Comparison of ENCODE assay signal across 9 mouse cellular contexts in genomic region chr9:41999498-42000473, GRCm38 (mm10).
DNase-seq lines count a peak whose midpoint lies in the region; ATAC-seq and TF ChIP-seq lines count a peak whose summit lies in the region.
"Had no signal": no experiment of that assay in that cellular context is flagged by ENCODE, and none has a peak within 500 bp of the region (broad histone marks: within the 10 kb centered on the region; RNA-seq: fewer than 3 reads in every experiment).

No protein-coding gene starts in this region.

- H3K27me3 ChIP-seq in ES-Bruce4 (ENCODE audit: control insufficient read depth, insufficient read depth, low read length, poor library complexity, severe bottlenecking) = no peaks in the 10 kb centered on the region
- H3K27me3 ChIP-seq in forebrain, embryonic 15.5 days = no peaks in the 10 kb centered on the region
- H3K27me3 ChIP-seq in midbrain, embryonic 15.5 days (replicated peaks) = no peaks in the 10 kb centered on the region

- no peak overlapping the region for H3K4me2 ChIP-seq in forebrain, embryonic 15.5 days (replicated peaks)
- H3K4me2 ChIP-seq in midbrain, embryonic 15.5 days = no peak overlapping the region

- 63% methylated on average over 12 of the region's 12 CpGs for WGBS in forebrain, embryonic 15.5 days
- WGBS in midbrain, embryonic 15.5 days = 70% methylated on average over 12 of the region's 12 CpGs

- no peak overlapping the region for H3K27ac ChIP-seq in ES-Bruce4 (ENCODE audit: insufficient read depth, low read length)
- no peak overlapping the region for H3K27ac ChIP-seq in forebrain, embryonic 15.5 days (replicated peaks)
- no peak overlapping the region for H3K27ac ChIP-seq in midbrain, embryonic 15.5 days

- no peak for TF ChIP-seq EP300 in ES-Bruce4 (IDR thresholded peaks at IDR 0.05; ENCODE audit: insufficient read depth, low read depth, low read length)

- H3K9me3 ChIP-seq in ES-Bruce4 (replicated peaks; ENCODE audit: control insufficient read depth, insufficient read depth, low read length, poor library complexity, severe bottlenecking) = no peaks in the 10 kb centered on the region
- no peaks in the 10 kb centered on the region for H3K9me3 ChIP-seq in forebrain, embryonic 15.5 days
- H3K9me3 ChIP-seq in midbrain, embryonic 15.5 days = no peaks in the 10 kb centered on the region

- peak; percentile 42 for TF ChIP-seq CTCF in ES-Bruce4 (IDR thresholded peaks at IDR 0.05; ENCODE audit: low read depth, low read length)

- DNase-seq in layer of hippocampus, adult 11-12 months (ENCODE audit: low spot score) = peak; percentile 47
- DNase-seq in layer of hippocampus, adult 9-11 months = no peak
- DNase-seq in cerebellum, adult 11 months = peak; percentile 51
- DNase-seq in kidney, postnatal 36 days = peak; percentile 12 to 61
- peak; percentile 36 to 38 for DNase-seq in thymus, postnatal 36 days

- no peaks in the 10 kb centered on the region for H3K36me3 ChIP-seq in ES-Bruce4 (ENCODE audit: control insufficient read depth, insufficient read depth, low read length, poor library complexity, severe bottlenecking)
- H3K36me3 ChIP-seq in forebrain, embryonic 15.5 days = peaks cover 3% of the 10 kb centered on the region; the same call in 1 of the 2 replicates
- no peaks in the 10 kb centered on the region for H3K36me3 ChIP-seq in midbrain, embryonic 15.5 days (replicated peaks)

- no peaks in the 10 kb centered on the region for H3K4me1 ChIP-seq in ES-Bruce4 (ENCODE audit: control insufficient read depth, insufficient read depth, low read length)
- H3K4me1 ChIP-seq in forebrain, embryonic 15.5 days = peaks cover 4% of the 10 kb centered on the region
- H3K4me1 ChIP-seq in midbrain, embryonic 15.5 days = no peaks in the 10 kb centered on the region

- no peak overlapping the region for H3K4me3 ChIP-seq in ES-Bruce4 (ENCODE audit: low read depth, low read length)
- H3K4me3 ChIP-seq in forebrain, embryonic 15.5 days = no peak overlapping the region
- H3K4me3 ChIP-seq in midbrain, embryonic 15.5 days = no peak overlapping the region
- H3K4me3 ChIP-seq: myocyte had no signal

- no peak for TF ChIP-seq POLR2A in ES-Bruce4 (IDR thresholded peaks at IDR 0.05; ENCODE audit: insufficient read depth, low read length)

- peak; percentile 43 for ATAC-seq in forebrain, embryonic 15.5 days (replicated peaks)
- ATAC-seq in midbrain, embryonic 15.5 days (replicated peaks) = peak; percentile 70

- no peak overlapping the region for H3K9ac ChIP-seq in ES-Bruce4 (ENCODE audit: low read depth, poor library complexity, severe bottlenecking)
- no peak overlapping the region for H3K9ac ChIP-seq in forebrain, embryonic 15.5 days (replicated peaks)
- no peak overlapping the region for H3K9ac ChIP-seq in midbrain, embryonic 15.5 days
